Comparison of ENCODE assay signal across 19 mouse cellular contexts in the genomic region with DNA sequence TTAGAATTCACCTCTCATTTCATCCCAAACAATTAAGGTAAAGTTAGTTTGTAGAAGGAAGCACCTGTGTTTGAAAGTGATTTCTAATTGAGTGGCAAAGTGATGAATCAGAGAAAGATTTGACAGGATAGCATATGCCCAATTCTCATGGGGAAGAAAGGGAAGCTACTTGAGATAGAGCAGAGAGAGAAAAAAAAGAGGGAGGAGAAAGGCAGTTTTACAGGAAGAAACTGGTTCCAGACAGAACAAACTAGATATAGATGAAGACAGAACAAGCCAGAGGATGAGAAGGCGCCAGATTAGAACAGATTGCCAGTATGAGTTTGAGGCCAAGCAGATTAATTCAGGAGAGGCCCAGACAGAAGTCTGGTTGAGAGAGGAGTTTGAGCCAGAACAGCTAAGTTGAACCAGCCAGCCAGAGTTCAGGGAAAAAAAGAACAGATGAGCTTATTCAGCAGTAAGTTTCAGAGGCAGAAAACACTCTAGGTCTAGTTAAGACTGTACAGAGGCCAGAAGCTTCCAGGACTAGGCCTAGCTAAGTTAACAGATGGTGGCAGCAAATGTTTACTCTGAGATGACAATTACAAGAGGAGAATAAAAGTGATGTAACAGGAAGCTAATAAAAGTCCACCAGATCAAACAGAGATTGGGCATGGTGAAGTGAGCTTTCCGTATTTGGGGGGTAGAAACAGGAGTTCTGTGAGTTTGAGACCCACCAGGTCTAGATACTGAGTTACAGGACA. TPM values are rescaled to one million over a fixed set of nuclear protein-coding genes. Genes with fewer than 3 reads are reported as not detected.
A peak's percentile ranks its signal among the peaks of the same experiment; 100 is the strongest.
DNase-seq lines count a peak whose midpoint lies in the region; ATAC-seq lines count a peak whose summit lies in the region.
"Had no signal": no experiment of that assay in that cellular context is flagged by ENCODE, and none has a peak within 500 bp of the region (broad histone marks: within the 10 kb centered on the region; RNA-seq: fewer than 3 reads in every experiment).

No protein-coding gene starts in this region.

- DNase-seq in forebrain, embryonic 10.5 days (ENCODE audit: extremely low spot score, low spot score): no peak
- no peak for DNase-seq in midbrain, embryonic 10.5 days (ENCODE audit: low spot score)
- DNase-seq in adrenal gland, postnatal 25 days: no peak
- no peak for DNase-seq in right cerebral cortex, adult 2 months (ENCODE audit: low spot score in 2 of 2)
- no peak for DNase-seq in cerebellum, adult 11-12 months
- DNase-seq: adrenal gland, adult 8-10 months; cerebellum, adult 9-11 months; embryo, embryonic 11 days; gastrocnemius, postnatal 25 days; heart, postnatal 14 days had no signal

- ATAC-seq in forebrain, embryonic 16.5 days: no peak
- ATAC-seq in midbrain, embryonic 15.5 days (replicated peaks): no peak
- ATAC-seq in liver, embryonic 12.5 days: no peak
- ATAC-seq: midbrain, embryonic 16.5 days had no signal

- peaks cover 40% of the 10 kb centered on the region for H3K4me1 ChIP-seq in forebrain, embryonic 10.5 days
- H3K4me1 ChIP-seq in forebrain, embryonic 16.5 days (replicated peaks; ENCODE audit: control insufficient read depth, insufficient read depth, low read length): peaks cover 15% of the 10 kb centered on the region
- H3K4me1 ChIP-seq in midbrain, embryonic 10.5 days: peaks cover 34% of the 10 kb centered on the region
- peaks cover 19% of the 10 kb centered on the region for H3K4me1 ChIP-seq in midbrain, embryonic 15.5 days
- H3K4me1 ChIP-seq in liver, embryonic 12.5 days: peaks cover 56% of the 10 kb centered on the region

- H3K27ac ChIP-seq in forebrain, embryonic 10.5 days: no peak overlapping the region
- H3K27ac ChIP-seq in forebrain, embryonic 16.5 days (ENCODE audit: low read length): no peak overlapping the region
- no peak overlapping the region for H3K27ac ChIP-seq in midbrain, embryonic 10.5 days (replicated peaks)
- H3K27ac ChIP-seq in midbrain, embryonic 15.5 days: no peak overlapping the region
- peak overlapping the region; percentile 32; the same call in 1 of the 2 replicates for H3K27ac ChIP-seq in liver, embryonic 12.5 days
- H3K27ac ChIP-seq: heart, embryonic 10.5 days; kidney, postnatal 0 days; layer of hippocampus, adult 2 months; limb, embryonic 15.5 days; neural tube, embryonic 13.5 days had no signal

- H3K4me3 ChIP-seq in forebrain, embryonic 10.5 days: peak overlapping the region; percentile 76; the same call in 1 of the 2 replicates
- H3K4me3 ChIP-seq in forebrain, embryonic 16.5 days (replicated peaks; ENCODE audit: low read length): no peak overlapping the region
- H3K4me3 ChIP-seq in midbrain, embryonic 10.5 days: peak overlapping the region; percentile 67; the same call in 1 of the 2 replicates
- no peak overlapping the region for H3K4me3 ChIP-seq in midbrain, embryonic 15.5 days
- H3K4me3 ChIP-seq in liver, embryonic 12.5 days: no peak overlapping the region
- H3K4me3 ChIP-seq: layer of hippocampus, adult 2 months; neural tube, embryonic 13.5 days had no signal

- 86% methylated on average over 2 of the region's 2 CpGs for WGBS in forebrain, embryonic 10.5 days
- 85% methylated on average over 2 of the region's 2 CpGs for WGBS in forebrain, embryonic 16.5 days
- WGBS in midbrain, embryonic 10.5 days: 87% methylated on average over 2 of the region's 2 CpGs
- 89% methylated on average over 2 of the region's 2 CpGs for WGBS in midbrain, embryonic 15.5 days
- WGBS in liver, embryonic 12.5 days (ENCODE audit: insufficient replicate concordance): 64% methylated on average over 2 of the region's 2 CpGs

- peaks cover 40% of the 10 kb centered on the region for H3K36me3 ChIP-seq in forebrain, embryonic 10.5 days (replicated peaks)
- H3K36me3 ChIP-seq in forebrain, embryonic 16.5 days (ENCODE audit: control insufficient read depth, insufficient read depth): peaks cover 2% of the 10 kb centered on the region; the same call in 1 of the 2 replicates
- H3K36me3 ChIP-seq in midbrain, embryonic 10.5 days: peaks cover 35% of the 10 kb centered on the region
- H3K36me3 ChIP-seq in midbrain, embryonic 15.5 days (replicated peaks): peaks cover 11% of the 10 kb centered on the region
- peaks cover 38% of the 10 kb centered on the region for H3K36me3 ChIP-seq in liver, embryonic 12.5 days

- no peak overlapping the region for H3K4me2 ChIP-seq in forebrain, embryonic 16.5 days (ENCODE audit: low read length)
- H3K4me2 ChIP-seq in midbrain, embryonic 15.5 days: no peak overlapping the region
- peak overlapping the region; percentile 91 for H3K4me2 ChIP-seq in liver, embryonic 12.5 days
- H3K4me2 ChIP-seq: neural tube, embryonic 13.5 days had no signal

- H3K27me3 ChIP-seq in forebrain, embryonic 10.5 days (ENCODE audit: poor library complexity, severe bottlenecking): no peaks in the 10 kb centered on the region
- H3K27me3 ChIP-seq in forebrain, embryonic 16.5 days (replicated peaks; ENCODE audit: control insufficient read depth, insufficient read depth, low read length): no peaks in the 10 kb centered on the region
- H3K27me3 ChIP-seq in midbrain, embryonic 10.5 days (ENCODE audit: low read depth, poor library complexity, severe bottlenecking): no peaks in the 10 kb centered on the region
- H3K27me3 ChIP-seq in midbrain, embryonic 15.5 days (replicated peaks): no peaks in the 10 kb centered on the region
- H3K27me3 ChIP-seq in liver, embryonic 12.5 days (replicated peaks): no peaks in the 10 kb centered on the region
- H3K27me3 ChIP-seq: limb, embryonic 15.5 days; neural tube, embryonic 13.5 days had no signal

- H3K9ac ChIP-seq in forebrain, embryonic 16.5 days (replicated peaks; ENCODE audit: low read depth, low read length): no peak overlapping the region
- no peak overlapping the region for H3K9ac ChIP-seq in midbrain, embryonic 15.5 days
- H3K9ac ChIP-seq in liver, embryonic 12.5 days: no peak overlapping the region
- H3K9ac ChIP-seq: limb, embryonic 15.5 days had no signal

- no peaks in the 10 kb centered on the region for H3K9me3 ChIP-seq in forebrain, embryonic 10.5 days
- H3K9me3 ChIP-seq in forebrain, embryonic 16.5 days (ENCODE audit: control insufficient read depth, low read length): no peaks in the 10 kb centered on the region
- no peaks in the 10 kb centered on the region for H3K9me3 ChIP-seq in midbrain, embryonic 10.5 days (replicated peaks)
- no peaks in the 10 kb centered on the region for H3K9me3 ChIP-seq in midbrain, embryonic 15.5 days
- no peaks in the 10 kb centered on the region for H3K9me3 ChIP-seq in liver, embryonic 12.5 days (replicated peaks)
- H3K9me3 ChIP-seq: heart, embryonic 10.5 days; limb, embryonic 15.5 days; neural tube, embryonic 13.5 days had no signal

RNA-seq across cellular contexts. Expression of a gene that starts 2.7 kb away (rescaled TPM):
- 106 and 111 TPM in 2 replicates for polyA plus RNA-seq in forebrain, embryonic 10.5 days (2016; fragmentation: Nextera tagmentation; extraction: Ambion mirVana)
- 31.1 and 34.9 TPM in 2 replicates for polyA plus RNA-seq in forebrain, embryonic 16.5 days (2015; fragmentation: Nextera tagmentation; extraction: Ambion mirVana)
- polyA plus RNA-seq in midbrain, embryonic 10.5 days (2016; fragmentation: Nextera tagmentation; extraction: Ambion mirVana): 91.6 and 110 TPM in 2 replicates
- 35.0 and 35.4 TPM in 2 replicates for polyA plus RNA-seq in midbrain, embryonic 15.5 days (2015; fragmentation: Nextera tagmentation; extraction: Ambion mirVana)
- 111 and 128 TPM in 2 replicates for polyA plus RNA-seq in liver, embryonic 12.5 days (2016; fragmentation: Nextera tagmentation; extraction: Ambion mirVana)
- total RNA-seq in adrenal gland, postnatal 25 days (2021): 63.8 and 70.1 TPM in 2 replicates

RNA-seq across cellular contexts. Expression of a gene that starts 11.7 kb away (rescaled TPM):
- polyA plus RNA-seq in forebrain, embryonic 10.5 days (2016; fragmentation: Nextera tagmentation; extraction: Ambion mirVana): 75.9 and 78.8 TPM in 2 replicates
- 111 and 117 TPM in 2 replicates for polyA plus RNA-seq in forebrain, embryonic 16.5 days (2015; fragmentation: Nextera tagmentation; extraction: Ambion mirVana)
- 83.4 and 84.5 TPM in 2 replicates for polyA plus RNA-seq in midbrain, embryonic 10.5 days (2016; fragmentation: Nextera tagmentation; extraction: Ambion mirVana)
- 117 and 128 TPM in 2 replicates for polyA plus RNA-seq in midbrain, embryonic 15.5 days (2015; fragmentation: Nextera tagmentation; extraction: Ambion mirVana)
- 81.7 and 84.7 TPM in 2 replicates for polyA plus RNA-seq in liver, embryonic 12.5 days (2016; fragmentation: Nextera tagmentation; extraction: Ambion mirVana)
- 81.9 and 97.8 TPM in 2 replicates for total RNA-seq in adrenal gland, postnatal 25 days (2021)

RNA-seq across cellular contexts. Expression of a gene that starts 11.8 kb away (rescaled TPM):
- 96.4 and 97.2 TPM in 2 replicates for polyA plus RNA-seq in forebrain, embryonic 10.5 days (2016; fragmentation: Nextera tagmentation; extraction: Ambion mirVana)
- polyA plus RNA-seq in forebrain, embryonic 16.5 days (2015; fragmentation: Nextera tagmentation; extraction: Ambion mirVana): 71.5 and 71.8 TPM in 2 replicates
- 85.1 and 89.6 TPM in 2 replicates for polyA plus RNA-seq in midbrain, embryonic 10.5 days (2016; fragmentation: Nextera tagmentation; extraction: Ambion mirVana)
- 64.2 and 70.0 TPM in 2 replicates for polyA plus RNA-seq in midbrain, embryonic 15.5 days (2015; fragmentation: Nextera tagmentation; extraction: Ambion mirVana)
- 22.3 and 22.6 TPM in 2 replicates for polyA plus RNA-seq in liver, embryonic 12.5 days (2016; fragmentation: Nextera tagmentation; extraction: Ambion mirVana)
- 40.6 and 45.9 TPM in 2 replicates for total RNA-seq in adrenal gland, postnatal 25 days (2021)

RNA-seq across cellular contexts. Expression of a gene that starts 35.9 kb away (rescaled TPM):
- 144 and 148 TPM in 2 replicates for polyA plus RNA-seq in forebrain, embryonic 10.5 days (2016; fragmentation: Nextera tagmentation; extraction: Ambion mirVana)
- 209 and 214 TPM in 2 replicates for polyA plus RNA-seq in forebrain, embryonic 16.5 days (2015; fragmentation: Nextera tagmentation; extraction: Ambion mirVana)
- 148 and 157 TPM in 2 replicates for polyA plus RNA-seq in midbrain, embryonic 10.5 days (2016; fragmentation: Nextera tagmentation; extraction: Ambion mirVana)
- 182 and 192 TPM in 2 replicates for polyA plus RNA-seq in midbrain, embryonic 15.5 days (2015; fragmentation: Nextera tagmentation; extraction: Ambion mirVana)
- polyA plus RNA-seq in liver, embryonic 12.5 days (2016; fragmentation: Nextera tagmentation; extraction: Ambion mirVana): 96.0 and 96.7 TPM in 2 replicates
- 155 and 159 TPM in 2 replicates for total RNA-seq in adrenal gland, postnatal 25 days (2021)

RNA-seq across cellular contexts. Expression of a gene that starts 35.9 kb away (rescaled TPM):
- polyA plus RNA-seq in forebrain, embryonic 10.5 days (2016; fragmentation: Nextera tagmentation; extraction: Ambion mirVana): 76.7 and 78.5 TPM in 2 replicates
- polyA plus RNA-seq in forebrain, embryonic 16.5 days (2015; fragmentation: Nextera tagmentation; extraction: Ambion mirVana): 78.8 and 86.3 TPM in 2 replicates
- 81.8 and 88.8 TPM in 2 replicates for polyA plus RNA-seq in midbrain, embryonic 10.5 days (2016; fragmentation: Nextera tagmentation; extraction: Ambion mirVana)
- 90.5 and 91.0 TPM in 2 replicates for polyA plus RNA-seq in midbrain, embryonic 15.5 days (2015; fragmentation: Nextera tagmentation; extraction: Ambion mirVana)
- polyA plus RNA-seq in liver, embryonic 12.5 days (2016; fragmentation: Nextera tagmentation; extraction: Ambion mirVana): 40.6 and 41.7 TPM in 2 replicates
- total RNA-seq in adrenal gland, postnatal 25 days (2021): 32.1 and 35.9 TPM in 2 replicates

Comparison
In these comparisons a context has a peak if more than half of its experiments do, and no peak if none do; other contexts are left out.
1. H3K4me3 ChIP-seq: peak in forebrain, embryonic 10.5 days (single experiment) and midbrain, embryonic 10.5 days (single experiment); none in forebrain, embryonic 16.5 days (single experiment), midbrain, embryonic 15.5 days (single experiment) and liver, embryonic 12.5 days (single experiment).